In the genomic region with DNA sequence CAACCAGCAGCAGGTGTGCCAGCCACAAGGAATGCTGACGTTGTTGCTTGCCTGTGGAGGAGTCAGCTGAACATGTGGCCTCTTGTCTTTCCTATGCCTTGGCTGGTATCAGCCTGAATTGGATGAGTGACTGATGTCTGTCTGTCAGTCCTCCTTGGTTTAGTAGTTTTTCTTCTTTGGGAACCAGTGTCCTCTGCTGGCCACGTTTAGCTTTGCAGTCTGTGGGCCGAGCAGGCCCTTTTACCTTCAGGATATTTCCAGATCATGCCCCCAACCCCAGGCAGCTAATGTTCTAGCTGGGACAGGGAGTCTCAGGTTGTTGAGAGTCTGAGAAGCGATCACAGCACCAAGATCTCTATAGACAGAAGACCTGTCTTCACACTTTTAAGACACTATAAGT, we compare ENCODE assay signal across 16 mouse cellular contexts. TPM values are rescaled to one million over a fixed set of nuclear protein-coding genes. Genes with fewer than 3 reads are reported as not detected.
DNase-seq lines count a peak whose midpoint lies in the region; ATAC-seq and TF ChIP-seq lines count a peak whose summit lies in the region.
"Had no signal": no experiment of that assay in that cellular context is flagged by ENCODE, and none has a peak within 500 bp of the region (broad histone marks: within the 10 kb centered on the region; RNA-seq: fewer than 3 reads in every experiment).

No protein-coding gene starts in this region.

- no peak for ATAC-seq in hindbrain, postnatal 0 days
- ATAC-seq in hindbrain, embryonic 14.5 days (ENCODE audit: low FRiP score): no peak
- no peak for ATAC-seq in CD4-positive, CD25-positive, alpha-beta regulatory T cell, adult 4 months
- ATAC-seq: midbrain, embryonic 13.5 days had no signal

- DNase-seq in hindbrain, postnatal 0 days (ENCODE audit: low spot score): no peak
- DNase-seq in hindbrain, embryonic 14.5 days (ENCODE audit: low spot score): no peak
- DNase-seq in lung, adult 2 months: no peak
- no peak for DNase-seq in lung, postnatal 4 days
- DNase-seq in brain, embryonic 14.5 days (ENCODE audit: low read depth): no peak
- no peak for DNase-seq in spleen, adult 18-20 months
- DNase-seq: cerebellum, adult 11 months; heart, postnatal 10 days; kidney, adult 18-20 months; liver, embryonic 13.5 days had no signal

- H3K4me3 ChIP-seq in hindbrain, postnatal 0 days (ENCODE audit: low read length): no peak overlapping the region
- no peak overlapping the region for H3K4me3 ChIP-seq in hindbrain, embryonic 14.5 days (replicated peaks; ENCODE audit: low read length)
- no peak overlapping the region for H3K4me3 ChIP-seq in lung, adult 2 months (replicated peaks; ENCODE audit: extremely low read depth, low read depth, low read length)
- H3K4me3 ChIP-seq in E14TG2a.4 (replicated peaks; ENCODE audit: low read length): no peak overlapping the region
- H3K4me3 ChIP-seq: forebrain, embryonic 12.5 days; hindbrain, embryonic 13.5 days; liver, embryonic 13.5 days; midbrain, embryonic 13.5 days; myocyte had no signal

- peak; percentile 25 for TF ChIP-seq CTCF in hindbrain, postnatal 0 days (IDR thresholded peaks at IDR 0.05; ENCODE audit: low read depth)
- peak; percentile 24; the same call in 1 of the 2 replicates for TF ChIP-seq CTCF in lung, adult 2 months (IDR thresholded peaks at IDR 0.05; ENCODE audit: insufficient read depth, low read length)
- peak; percentile 72 for TF ChIP-seq CTCF in E14TG2a.4 (conservative IDR thresholded peaks at IDR 0.05; ENCODE audit: low read length)
- peak; percentile 25; the same call in 1 of the 2 replicates for TF ChIP-seq CTCF in brain, embryonic 14.5 days (IDR thresholded peaks at IDR 0.05; ENCODE audit: borderline replicate concordance, extremely low read depth, insufficient read depth, insufficient read length)

- H3K9me3 ChIP-seq in hindbrain, postnatal 0 days (ENCODE audit: low read length): no peaks in the 10 kb centered on the region
- no peaks in the 10 kb centered on the region for H3K9me3 ChIP-seq in hindbrain, embryonic 14.5 days (ENCODE audit: control insufficient read depth, low read length)
- H3K9me3 ChIP-seq in E14TG2a.4 (ENCODE audit: low read length): no peaks in the 10 kb centered on the region
- H3K9me3 ChIP-seq: forebrain, embryonic 12.5 days; hindbrain, embryonic 13.5 days; liver, embryonic 13.5 days; midbrain, embryonic 13.5 days had no signal

- no peak overlapping the region for H3K27ac ChIP-seq in hindbrain, postnatal 0 days
- H3K27ac ChIP-seq in hindbrain, embryonic 14.5 days: no peak overlapping the region
- H3K27ac ChIP-seq: forebrain, embryonic 12.5 days; hindbrain, embryonic 13.5 days; liver, embryonic 13.5 days; midbrain, embryonic 13.5 days had no signal

- H3K4me1 ChIP-seq in hindbrain, postnatal 0 days (ENCODE audit: insufficient read depth, low read length): no peaks in the 10 kb centered on the region
- no peaks in the 10 kb centered on the region for H3K4me1 ChIP-seq in hindbrain, embryonic 14.5 days (replicated peaks; ENCODE audit: control insufficient read depth, insufficient read depth, low read length)
- H3K4me1 ChIP-seq in lung, adult 2 months (ENCODE audit: control insufficient read depth, insufficient read depth, low read length): no peaks in the 10 kb centered on the region
- no peaks in the 10 kb centered on the region for H3K4me1 ChIP-seq in E14TG2a.4 (replicated peaks; ENCODE audit: low read depth, low read length)
- H3K4me1 ChIP-seq: forebrain, embryonic 12.5 days; hindbrain, embryonic 13.5 days; liver, embryonic 13.5 days; midbrain, embryonic 13.5 days had no signal

- no peak overlapping the region for H3K4me2 ChIP-seq in hindbrain, postnatal 0 days (ENCODE audit: low read depth, low read length)
- H3K4me2 ChIP-seq in hindbrain, embryonic 14.5 days (replicated peaks): no peak overlapping the region
- H3K4me2 ChIP-seq: forebrain, embryonic 12.5 days; hindbrain, embryonic 13.5 days; liver, embryonic 13.5 days; midbrain, embryonic 13.5 days had no signal

- H3K27me3 ChIP-seq in hindbrain, postnatal 0 days (ENCODE audit: insufficient read depth, low read length): no peaks in the 10 kb centered on the region
- H3K27me3 ChIP-seq in hindbrain, embryonic 14.5 days (ENCODE audit: control insufficient read depth, insufficient read depth, low read length): no peaks in the 10 kb centered on the region
- H3K27me3 ChIP-seq in E14TG2a.4 (ENCODE audit: insufficient read depth, low read length): no peaks in the 10 kb centered on the region
- H3K27me3 ChIP-seq: forebrain, embryonic 12.5 days; hindbrain, embryonic 13.5 days; liver, embryonic 13.5 days; midbrain, embryonic 13.5 days had no signal

- no peak overlapping the region for H3K9ac ChIP-seq in hindbrain, postnatal 0 days (replicated peaks; ENCODE audit: low read length)
- no peak overlapping the region for H3K9ac ChIP-seq in hindbrain, embryonic 14.5 days
- H3K9ac ChIP-seq: forebrain, embryonic 12.5 days; hindbrain, embryonic 13.5 days; liver, embryonic 13.5 days; midbrain, embryonic 13.5 days had no signal

- TF ChIP-seq POLR2A in lung, adult 2 months (IDR thresholded peaks at IDR 0.05; ENCODE audit: borderline replicate concordance, extremely low read depth, low read depth, low read length): no peak
- TF ChIP-seq POLR2A in brain, embryonic 14.5 days (IDR thresholded peaks at IDR 0.05; ENCODE audit: borderline replicate concordance, extremely low read depth, insufficient read depth, insufficient read length, poor library complexity, severe bottlenecking): no peak

- H3K36me3 ChIP-seq in hindbrain, postnatal 0 days (ENCODE audit: insufficient read depth, low read length): no peaks in the 10 kb centered on the region
- no peaks in the 10 kb centered on the region for H3K36me3 ChIP-seq in hindbrain, embryonic 14.5 days (replicated peaks; ENCODE audit: control insufficient read depth, insufficient read depth)
- no peaks in the 10 kb centered on the region for H3K36me3 ChIP-seq in E14TG2a.4 (ENCODE audit: insufficient read depth, low read length)
- H3K36me3 ChIP-seq: forebrain, embryonic 12.5 days; hindbrain, embryonic 13.5 days; liver, embryonic 13.5 days; midbrain, embryonic 13.5 days had no signal

- WGBS in hindbrain, postnatal 0 days: 39% methylated on average over 4 of the region's 4 CpGs
- WGBS in hindbrain, embryonic 14.5 days: 39% methylated on average over 4 of the region's 4 CpGs
- WGBS in lung, adult 2 months: 36% methylated on average over 4 of the region's 4 CpGs

RNA-seq across cellular contexts. Expression of a gene that starts 18.7 kb away (rescaled TPM):
- 13.8 and 14.8 TPM in 2 replicates for total RNA-seq in hindbrain, postnatal 0 days (2014; rRNA removed)
- polyA plus RNA-seq in hindbrain, postnatal 0 days (2015; fragmentation: Nextera tagmentation; extraction: Ambion mirVana): 4.8 and 6.4 TPM in 2 replicates
- 5.9 and 6.8 TPM in 2 replicates for polyA plus RNA-seq in hindbrain, embryonic 14.5 days (2014; fragmentation: Nextera tagmentation; extraction: Ambion mirVana)
- polyA plus RNA-seq in lung, adult 2 months (2012; rRNA removed): 28.3 and 45.6 TPM in 2 replicates
- polyA plus RNA-seq in brain, embryonic 14.5 days (2012; rRNA removed): 12.3 and 24.2 TPM in 2 replicates
- not detected for polyA plus RNA-seq in CD4-positive, CD25-positive, alpha-beta regulatory T cell, adult 4 months (2017; shearing (Covaris generic))
